Mouse (Mus musculus): ENCODE data around the gene Mgrn1. TPM values are rescaled to one million over a fixed set of nuclear protein-coding genes. Genes with fewer than 3 reads are reported as not detected.

The Mgrn1 gene
- polyA plus RNA-seq, 1 experiment from 2014 or later = 75.6 TPM

DNA sequence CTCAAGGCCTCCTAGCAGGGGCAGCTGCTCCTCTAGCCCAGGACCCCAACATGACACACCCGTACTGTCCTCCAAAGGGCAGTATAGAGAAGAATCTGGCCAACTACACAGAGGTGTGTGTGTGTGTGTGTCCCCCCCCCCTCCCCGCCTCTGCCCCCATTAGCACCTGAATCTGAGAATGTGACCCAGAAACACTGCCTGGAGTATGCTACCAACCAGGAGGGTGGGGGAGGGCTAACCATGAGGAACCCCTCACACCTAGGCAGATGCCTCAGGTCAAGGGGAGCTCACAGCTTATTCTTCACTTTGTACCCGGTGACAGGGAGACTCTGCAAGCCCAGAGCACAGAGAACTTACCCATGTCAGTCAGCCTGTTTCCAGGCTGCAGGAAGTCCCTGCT lies 8.3 kb upstream of the Mgrn1 start:
- ATAC-seq (no peak), DNase-seq (ENCODE audit: low spot score) (no peak)
- 56% methylated on average over 3 of the region's 3 CpGs for WGBS
- Histone ChIP-seq H3K4me1 (ENCODE audit: insufficient read depth, low read depth, low read length) (peaks cover 19% of the 10 kb centered on the region; the same call in 1 of the 2 replicates), H3K4me2 (replicated peaks; ENCODE audit: low read depth, low read length) (peak overlapping the region; percentile 86), H3K4me3 (ENCODE audit: low read depth, low read length) (peak overlapping the region; percentile 93), H3K9me3 (ENCODE audit: low read length) (no peaks in the 10 kb centered on the region), H3K27ac (ENCODE audit: low read length) (peak overlapping the region; percentile 98), H3K36me3 (ENCODE audit: insufficient read depth, low read length) (0 out of 2 replicates have a peak, but pooled peaks cover 6% of the 10 kb centered on the region), H3K27me3 (replicated peaks; ENCODE audit: insufficient read depth, low read length) (no peaks in the 10 kb centered on the region), H3K9ac (replicated peaks; ENCODE audit: low read depth) (peak overlapping the region; percentile 92)
- TF ChIP-seq CTCF (IDR thresholded peaks at IDR 0.05) (no peak), EP300 (IDR thresholded peaks at IDR 0.05) (no peak)

DNA sequence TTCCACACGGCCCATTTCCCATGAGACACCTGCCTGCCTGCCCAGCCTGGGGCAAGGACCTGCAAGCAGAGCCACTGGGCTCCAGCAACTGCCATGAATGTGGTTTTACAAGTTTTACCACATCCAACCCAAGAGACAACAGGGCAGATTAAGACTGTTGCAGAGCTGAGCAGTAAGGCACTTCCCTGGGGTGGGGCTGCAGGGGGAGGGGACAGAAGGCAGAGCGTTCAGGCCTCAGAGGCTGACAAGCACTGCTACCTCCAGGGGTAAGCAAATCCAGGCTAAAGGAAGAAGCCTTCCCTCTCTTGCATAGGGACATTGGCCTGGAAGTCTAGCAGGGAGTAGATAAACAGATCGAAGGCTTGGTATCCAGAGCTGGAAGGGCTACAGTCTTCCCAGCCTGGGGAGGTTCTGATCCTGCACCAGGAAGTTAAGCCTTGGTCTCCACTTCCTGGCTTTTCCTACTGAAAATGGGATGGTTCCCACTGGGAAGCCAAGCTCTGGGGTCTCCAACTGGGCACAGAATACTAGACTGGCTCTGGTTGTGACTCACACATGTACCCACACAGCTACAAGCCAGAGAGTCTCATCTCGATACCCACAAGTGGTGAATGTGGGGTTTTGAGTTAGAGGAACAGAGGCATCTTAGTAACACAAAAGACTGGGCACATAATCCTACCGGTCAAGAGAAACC lies 7.7 kb upstream of the Mgrn1 start:
- Histone ChIP-seq H3K27ac (ENCODE audit: low read length) (peak overlapping the region; percentile 98), H3K27me3 (replicated peaks; ENCODE audit: insufficient read depth, low read length) (no peaks in the 10 kb centered on the region), H3K9ac (replicated peaks; ENCODE audit: low read depth) (peak overlapping the region; percentile 92), H3K4me2 (replicated peaks; ENCODE audit: low read depth, low read length) (peak overlapping the region; percentile 86), H3K4me3 (ENCODE audit: low read depth, low read length) (peak overlapping the region; percentile 93), H3K4me1 (ENCODE audit: insufficient read depth, low read depth, low read length) (peaks cover 19% of the 10 kb centered on the region; the same call in 1 of the 2 replicates), H3K36me3 (ENCODE audit: insufficient read depth, low read length) (0 out of 2 replicates have a peak, but pooled peaks cover 6% of the 10 kb centered on the region), H3K9me3 (ENCODE audit: low read length) (no peaks in the 10 kb centered on the region)
- 9% methylated on average over 5 of the region's 5 CpGs for WGBS
- no peak for TF ChIP-seq CTCF (IDR thresholded peaks at IDR 0.05)
- TF ChIP-seq EP300 (IDR thresholded peaks at IDR 0.05) = no peak
- DNase-seq (ENCODE audit: low spot score) (peak; percentile 69), ATAC-seq (no peak)

GRCm38 (mm10) chr16:4879101-4879707 lies 6.8 kb upstream of the Mgrn1 start:
- peak; percentile 6 for ATAC-seq
- DNase-seq (ENCODE audit: low spot score) = peak; percentile 63
- peak overlapping the region; percentile 86 for H3K4me2 ChIP-seq (replicated peaks; ENCODE audit: low read depth, low read length)
- H3K9ac ChIP-seq (replicated peaks; ENCODE audit: low read depth) = peak overlapping the region; percentile 92
- H3K4me1 ChIP-seq (ENCODE audit: insufficient read depth, low read depth, low read length) = peaks cover 19% of the 10 kb centered on the region; the same call in 1 of the 2 replicates
- 0 out of 2 replicates have a peak, but pooled peaks cover 6% of the 10 kb centered on the region for H3K36me3 ChIP-seq (ENCODE audit: insufficient read depth, low read length)
- H3K27me3 ChIP-seq (replicated peaks; ENCODE audit: insufficient read depth, low read length) = no peaks in the 10 kb centered on the region
- peak overlapping the region; percentile 98 for H3K27ac ChIP-seq (ENCODE audit: low read length)
- 0% methylated on average over 49 of the region's 54 CpGs for WGBS
- TF ChIP-seq EP300 (IDR thresholded peaks at IDR 0.05) (no peak), CTCF (IDR thresholded peaks at IDR 0.05) (no peak)
- H3K4me3 ChIP-seq (ENCODE audit: low read depth, low read length) = peak overlapping the region; percentile 93
- H3K9me3 ChIP-seq (ENCODE audit: low read length) = no peaks in the 10 kb centered on the region

- Histone ChIP-seq H3K4me2 (replicated peaks; ENCODE audit: low read depth, low read length) (peak overlapping the region; percentile 86), H3K4me3 (ENCODE audit: low read depth, low read length) (peak overlapping the region; percentile 93), H3K4me1 (ENCODE audit: insufficient read depth, low read depth, low read length) (peaks cover 19% of the 10 kb centered on the region; the same call in 1 of the 2 replicates), H3K36me3 (ENCODE audit: insufficient read depth, low read length) (0 out of 2 replicates have a peak, but pooled peaks cover 6% of the 10 kb centered on the region), H3K9ac (replicated peaks; ENCODE audit: low read depth) (peak overlapping the region; percentile 92), H3K9me3 (ENCODE audit: low read length) (no peaks in the 10 kb centered on the region), H3K27ac (ENCODE audit: low read length) (peak overlapping the region; percentile 98), H3K27me3 (replicated peaks; ENCODE audit: insufficient read depth, low read length) (no peaks in the 10 kb centered on the region)
- peak; percentile 97 for DNase-seq (ENCODE audit: low spot score)
- no peak for TF ChIP-seq EP300 (IDR thresholded peaks at IDR 0.05)
- TF ChIP-seq CTCF (IDR thresholded peaks at IDR 0.05) = peak; percentile 62
- WGBS = under 1% methylated on average over 36 of the region's 40 CpGs
- ATAC-seq = peak; percentile 81
These were observed 6.3 kb upstream of the Mgrn1 start for GRCm38 (mm10) chr16:4879708-4880124.

DNA sequence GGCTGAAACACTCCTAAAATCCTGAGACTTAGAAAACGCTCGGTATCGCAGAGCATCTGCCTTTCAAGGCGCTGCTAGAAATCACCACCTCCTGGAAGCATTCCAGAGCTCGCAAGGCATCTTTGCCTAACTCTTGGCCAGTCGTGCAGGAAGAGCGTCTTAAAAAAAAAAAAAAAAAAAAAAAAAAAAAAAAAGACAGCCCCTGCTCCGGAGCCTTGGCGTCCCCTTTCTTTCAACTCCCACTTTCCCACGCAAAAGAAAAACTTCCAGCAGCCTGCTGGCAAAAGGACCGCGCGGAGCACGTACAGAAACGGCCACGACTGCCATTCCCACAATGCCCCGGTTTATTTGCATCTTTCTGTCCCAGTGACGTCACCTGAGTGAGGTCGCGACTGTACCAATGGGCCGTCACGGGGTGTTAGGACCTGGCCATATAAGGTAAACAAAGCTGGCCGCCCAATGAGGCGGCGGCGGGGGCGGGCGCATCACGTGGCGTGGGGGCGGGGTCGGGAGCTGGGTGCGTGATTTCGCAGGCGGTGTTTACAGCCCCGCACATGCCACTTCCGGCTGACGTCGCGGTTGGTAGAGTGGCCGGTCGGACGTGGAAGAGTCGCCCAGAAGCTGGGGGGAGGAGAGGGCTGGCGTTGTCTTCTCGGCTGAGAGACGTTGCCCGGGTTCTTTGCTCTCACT lies 5.8 kb upstream of the Mgrn1 start, which contains the start of gene Ubald1:
TSS of gene Ubald1 (minus strand) at position 180 of the 690 bp plus-strand sequence.
- 0 out of 2 replicates have a peak, but pooled peaks cover 4% of the 10 kb centered on the region for H3K36me3 ChIP-seq (ENCODE audit: insufficient read depth, low read length)
- H3K27ac ChIP-seq (ENCODE audit: low read length) = peak within 1 kb of the TSS; percentile 98
- H3K9ac ChIP-seq (replicated peaks; ENCODE audit: low read depth) = peak within 1 kb of the TSS; percentile 92
- H3K4me1 ChIP-seq (ENCODE audit: insufficient read depth, low read depth, low read length) = peaks cover 19% of the 10 kb centered on the region; the same call in 1 of the 2 replicates
- ATAC-seq = peak; percentile 87
- H3K27me3 ChIP-seq (replicated peaks; ENCODE audit: insufficient read depth, low read length) = no peaks in the 10 kb centered on the region
- WGBS = under 1% methylated on average over 47 of the region's 48 CpGs
- DNase-seq (ENCODE audit: low spot score) = peak; percentile 100
- H3K4me3 ChIP-seq (ENCODE audit: low read depth, low read length) = peak within 1 kb of the TSS; percentile 93
- TF ChIP-seq CTCF (IDR thresholded peaks at IDR 0.05) (peak; percentile 6; the same call in 1 of the 2 replicates), EP300 (IDR thresholded peaks at IDR 0.05) (peak; percentile 60)
- no peaks in the 10 kb centered on the region for H3K9me3 ChIP-seq (ENCODE audit: low read length)
- H3K4me2 ChIP-seq (replicated peaks; ENCODE audit: low read depth, low read length) = peak within 1 kb of the TSS; percentile 86
